Mouse (Mus musculus): ENCODE data around the gene Olfr119.
"Not testable (repeated sequence)": the region's sequence is repeated elsewhere in the genome, so short reads cannot be mapped to it uniquely, and the experiment has no call there.

The Olfr119 gene

GRCm38 (mm10) chr17:37696264-37696663, at the start of gene Olfr119:
Gene Olfr119, plus strand, starts transcription at chr17:37696564.
- not testable (repeated sequence) for DNase-seq (ENCODE audit: low read depth, low spot score)

GRCm38 (mm10) chr17:37663682-37664081, 32.7 kb upstream of the Olfr119 start, which contains the start of gene Olfr117:
Gene Olfr117, minus strand, starts transcription at chr17:37663782.
- no peak for DNase-seq (ENCODE audit: low read depth, low spot score)

GRCm38 (mm10) chr17:37666688-37667087, 29.7 kb upstream of the Olfr119 start, which contains the start of gene Olfr118:
Gene Olfr118, plus strand, starts transcription at chr17:37666988.
- no peak for DNase-seq (ENCODE audit: low read depth, low spot score)

DNA sequence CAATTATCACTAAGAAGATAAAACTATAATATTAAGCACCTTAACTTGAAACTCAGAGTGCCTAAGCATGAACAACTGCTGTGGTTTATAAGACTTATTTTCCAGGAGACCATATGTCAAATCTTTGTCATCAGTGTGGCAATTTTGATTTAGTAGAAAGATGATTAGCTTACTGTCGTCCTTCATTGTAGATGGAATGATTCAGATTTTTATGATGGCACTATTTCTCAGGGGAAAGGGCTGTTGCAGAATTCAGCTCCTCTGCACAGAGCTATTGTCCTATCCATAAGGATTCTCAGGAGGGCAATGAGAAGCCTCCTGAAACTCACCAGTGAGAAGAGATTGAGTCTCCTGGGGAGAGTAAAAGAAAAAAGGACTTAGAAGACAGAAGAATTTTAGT, 25.1 kb downstream of the Olfr119 start, which contains the start of gene Olfr120:
TSS of gene Olfr120 (plus strand) at position 301 of the 400 bp plus-strand sequence.
- no peak for DNase-seq (ENCODE audit: low read depth, low spot score)

DNA sequence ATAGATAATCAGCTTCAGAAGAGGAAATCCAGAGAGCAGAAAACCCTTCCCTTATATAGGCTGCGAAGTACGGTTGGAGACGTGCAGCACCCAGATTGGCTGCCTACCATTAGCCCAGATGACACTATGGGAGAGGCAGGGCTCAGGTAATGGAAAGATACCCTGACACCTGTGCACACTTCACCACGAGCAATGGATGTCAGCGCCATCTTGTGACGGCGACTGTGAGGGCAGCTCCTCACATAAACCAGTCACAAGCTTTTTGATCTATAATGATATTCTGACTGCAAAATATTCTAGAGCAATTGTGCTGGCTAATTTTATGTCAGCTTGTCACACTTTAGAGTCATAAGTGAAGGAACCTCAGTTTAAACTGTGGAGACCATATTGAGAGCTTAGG, 41.7 kb downstream of the Olfr119 start:
- DNase-seq (ENCODE audit: low read depth, low spot score), result no peak
